Mouse (Mus musculus) kidney, embryonic 16.5 days (tissue): ENCODE data around the gene Rgl1. TPM values are rescaled to one million over a fixed set of nuclear protein-coding genes. Genes with fewer than 3 reads are reported as not detected.

ENCODE experiments used
- ATAC-seq: fragments of 200-750 bp; cut with Nextera tagmentation; 2 replicates; pipeline ENCODE4 v1.8.0; 2017; ENCODE audit warnings: moderate TSS enrichment; ENCODE audit not compliant: low FRiP score, low TSS enrichment
- H3K27ac ChIP-seq: fragments of 300-500 bp; sonication (generic); 2 replicates; pipeline ENCODE4 v1.5.1; 2014; ENCODE audit warnings: low read length
- H3K27me3 ChIP-seq: fragments of 300-500 bp; sonication (generic); 2 replicates; pipeline ENCODE4 v1.6.1; 2014; ENCODE audit warnings: low read length, control low read depth, mixed read lengths; ENCODE audit not compliant: insufficient read depth
- H3K36me3 ChIP-seq: fragments of 300-500 bp; sonication (generic); 2 replicates; pipeline ENCODE4 v1.6.1; 2014; ENCODE audit warnings: low read length, control low read depth, mixed read lengths; ENCODE audit not compliant: insufficient read depth
- H3K4me1 ChIP-seq: fragments of 300-500 bp; sonication (generic); 2 replicates; pipeline ENCODE4 v1.6.1; 2014; ENCODE audit warnings: low read length, control low read depth, mixed read lengths; ENCODE audit not compliant: insufficient read depth
- H3K4me2 ChIP-seq: fragments of 300-500 bp; sonication (generic); replicated peaks from 2 replicates; pipeline ENCODE4 v1.6.1; 2014; ENCODE audit warnings: low read depth, low read length
- H3K4me3 ChIP-seq: fragments of 300-500 bp; sonication (generic); 2 replicates; pipeline ENCODE4 v1.5.1; 2014; ENCODE audit warnings: mild to moderate bottlenecking, low read length
- H3K9ac ChIP-seq: fragments of 300-500 bp; sonication (generic); replicated peaks from 2 replicates; pipeline ENCODE4 v1.6.1; 2014; ENCODE audit warnings: low read length
- H3K9me3 ChIP-seq: fragments of 300-500 bp; sonication (generic); 2 replicates; pipeline ENCODE4 v1.6.1; 2016; ENCODE audit warnings: low read length, control low read depth
- WGBS: fragments of 180-500 bp; shearing (Covaris S2); extraction: QIAGEN DNeasy Blood & Tissue Kit; methylation state at CpG from one replicate; pipeline ENCODE4 v1.1.7; 2014; 5-methylcytosine and 5-hydroxymethylcytosine counted together
- polyA plus RNA-seq: library from polyadenylated mRNA; unstranded; fragments of >200 nt; fragmentation: Nextera tagmentation; extraction: Ambion mirVana; gene quantifications from 2 replicates; pipeline ENCODE4 v1.2.1, GENCODE M21; 2015

Rgl1 gene
- polyA plus RNA-seq, 1 experiment from 2014 or later: 58.6 TPM

DNA sequence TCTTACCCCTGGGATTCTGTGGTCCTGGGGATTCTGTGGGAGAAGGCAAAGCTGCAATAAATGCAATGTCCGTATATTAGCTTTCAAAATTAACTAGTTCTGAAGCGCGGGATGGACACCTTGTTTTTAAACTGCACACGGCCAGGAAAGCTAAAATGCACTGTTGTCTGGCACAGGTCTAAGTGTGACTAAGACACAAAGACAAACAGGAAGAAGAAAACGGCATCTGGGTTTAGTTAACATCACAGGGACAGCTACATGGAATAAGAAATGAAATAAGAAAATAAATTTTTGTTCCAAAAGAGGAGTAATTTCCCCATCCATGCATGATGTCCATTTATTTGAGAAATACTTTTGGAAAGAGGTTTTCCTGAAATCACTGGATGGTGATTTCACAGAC, 65.1 kb downstream of the Rgl1 start:
- WGBS: 81% methylated on average over 5 of the region's 5 CpGs
- H3K4me1 ChIP-seq: peaks cover 8% of the 10 kb centered on the region
- ATAC-seq: no peak
- H3K9ac ChIP-seq: no peak overlapping the region
- H3K4me3 ChIP-seq: no peak overlapping the region
- H3K9me3 ChIP-seq: no peaks in the 10 kb centered on the region
- H3K36me3 ChIP-seq: no peaks in the 10 kb centered on the region
- H3K4me2 ChIP-seq: no peak overlapping the region
- no peaks in the 10 kb centered on the region for H3K27me3 ChIP-seq
- H3K27ac ChIP-seq: no peak overlapping the region

DNA sequence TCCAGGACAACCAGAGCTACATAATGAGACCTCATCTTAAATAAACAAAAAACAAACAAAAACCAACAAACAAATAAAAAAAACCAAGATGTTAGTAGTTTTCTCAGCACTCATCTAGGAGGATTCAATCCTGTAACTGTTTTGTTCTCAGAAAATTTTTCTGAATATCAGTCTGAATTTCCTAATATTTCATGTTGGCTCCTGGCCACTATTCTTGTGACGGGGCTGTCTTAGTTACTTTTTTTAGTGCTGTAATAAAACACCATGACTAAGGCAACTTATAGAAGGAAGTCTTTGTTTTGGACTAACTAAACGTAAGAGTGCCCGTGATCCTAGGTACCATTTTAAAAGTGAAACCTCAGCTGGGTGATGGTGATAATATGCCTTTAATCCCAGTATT, 68.8 kb downstream of the Rgl1 start:
- Histone ChIP-seq H3K27ac (no peak overlapping the region), H3K9me3 (no peaks in the 10 kb centered on the region), H3K4me1 (no peaks in the 10 kb centered on the region), H3K27me3 (no peaks in the 10 kb centered on the region), H3K9ac (no peak overlapping the region), H3K4me3 (no peak overlapping the region), H3K4me2 (no peak overlapping the region), H3K36me3 (no peaks in the 10 kb centered on the region)
- 49% methylated on average over 3 of the region's 3 CpGs for WGBS
- ATAC-seq: no peak

- no peaks in the 10 kb centered on the region for H3K27me3 ChIP-seq
- no peaks in the 10 kb centered on the region for H3K4me1 ChIP-seq
- no peak overlapping the region for H3K4me2 ChIP-seq
- H3K27ac ChIP-seq: no peak overlapping the region
- H3K9ac ChIP-seq: no peak overlapping the region
- H3K4me3 ChIP-seq: no peak overlapping the region
- ATAC-seq: no peak
- H3K9me3 ChIP-seq: no peaks in the 10 kb centered on the region
- 35% methylated on average over 9 of the region's 9 CpGs for WGBS
- no peaks in the 10 kb centered on the region for H3K36me3 ChIP-seq
Observed at GRCm38 (mm10) chr1:152695491-152695890, 70.7 kb downstream of the Rgl1 start.

DNA sequence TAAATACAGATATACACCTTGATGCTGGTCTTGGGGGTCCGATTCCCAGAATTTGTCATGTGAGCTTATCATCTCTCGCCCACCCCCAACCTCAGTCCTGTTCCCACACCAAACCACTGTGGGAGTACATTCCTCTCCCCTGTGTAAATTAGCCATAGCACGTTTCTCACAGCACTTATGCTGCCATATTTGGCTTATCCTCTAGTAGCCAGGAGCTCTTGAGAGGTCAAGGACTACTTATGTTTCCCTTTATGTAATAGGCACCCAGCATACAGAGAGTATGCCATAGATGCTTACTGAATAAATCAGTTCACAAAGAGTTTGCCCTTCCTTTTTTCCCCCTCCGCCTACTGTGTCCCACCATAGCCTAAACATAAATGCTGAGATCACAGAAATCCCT, 76.2 kb downstream of the Rgl1 start:
- no peak overlapping the region for H3K27ac ChIP-seq
- no peaks in the 10 kb centered on the region for H3K36me3 ChIP-seq
- 82% methylated on average over 4 of the region's 4 CpGs for WGBS
- peaks cover 20% of the 10 kb centered on the region for H3K4me1 ChIP-seq
- ATAC-seq: no peak
- H3K4me2 ChIP-seq: no peak overlapping the region
- H3K9me3 ChIP-seq: no peaks in the 10 kb centered on the region
- no peaks in the 10 kb centered on the region for H3K27me3 ChIP-seq
- H3K9ac ChIP-seq: no peak overlapping the region
- no peak overlapping the region for H3K4me3 ChIP-seq

DNA sequence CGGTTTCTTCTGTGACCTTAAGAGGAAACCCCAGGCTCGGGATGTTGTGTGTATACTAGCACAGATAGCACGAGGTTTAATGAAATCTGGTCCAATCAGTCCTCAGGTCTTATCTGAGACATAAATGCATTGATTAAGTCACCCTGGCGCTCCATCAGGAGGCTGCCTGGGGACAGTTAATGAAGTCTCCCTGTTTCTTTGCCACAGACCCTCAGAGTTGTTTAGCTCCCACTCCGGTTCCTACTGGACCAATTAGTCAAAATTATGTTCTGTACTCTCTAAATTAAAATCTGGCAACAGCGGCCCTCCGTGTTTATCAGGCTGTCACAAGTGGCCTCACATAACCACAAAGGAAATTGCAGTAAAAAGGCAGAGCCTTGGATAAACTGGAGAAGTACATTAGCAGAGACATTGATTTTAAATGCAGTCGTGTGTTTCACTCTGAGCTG, 78.4 kb downstream of the Rgl1 start:
- H3K36me3 ChIP-seq: no peaks in the 10 kb centered on the region
- peak; percentile 65 for ATAC-seq
- no peaks in the 10 kb centered on the region for H3K27me3 ChIP-seq
- WGBS: 14% methylated on average over 8 of the region's 8 CpGs
- no peaks in the 10 kb centered on the region for H3K9me3 ChIP-seq
- peak overlapping the region; percentile 90 for H3K27ac ChIP-seq
- peaks cover 35% of the 10 kb centered on the region for H3K4me1 ChIP-seq
- H3K4me3 ChIP-seq: no peak overlapping the region
- H3K4me2 ChIP-seq: no peak overlapping the region
- H3K9ac ChIP-seq: no peak overlapping the region

- Histone ChIP-seq H3K27me3 (no peaks in the 10 kb centered on the region), H3K36me3 (no peaks in the 10 kb centered on the region), H3K4me1 (peaks cover 37% of the 10 kb centered on the region), H3K9ac (peak overlapping the region; percentile 32), H3K4me2 (peak overlapping the region; percentile 33), H3K27ac (peak overlapping the region; percentile 90), H3K9me3 (no peaks in the 10 kb centered on the region), H3K4me3 (no peak overlapping the region)
- ATAC-seq: peak; percentile 80
- WGBS: 14% methylated on average over 6 of the region's 6 CpGs
Observed at GRCm38 (mm10) chr1:152687099-152687730, 78.9 kb downstream of the Rgl1 start.

- Histone ChIP-seq H3K36me3 (no peaks in the 10 kb centered on the region), H3K9me3 (no peaks in the 10 kb centered on the region), H3K4me2 (no peak overlapping the region), H3K27ac (no peak overlapping the region), H3K9ac (no peak overlapping the region), H3K27me3 (no peaks in the 10 kb centered on the region), H3K4me3 (no peak overlapping the region), H3K4me1 (peaks cover 46% of the 10 kb centered on the region)
- ATAC-seq: no peak
- WGBS: 64% methylated on average over 3 of the region's 3 CpGs
Observed at GRCm38 (mm10) chr1:152685531-152685930, 80.6 kb downstream of the Rgl1 start.

GRCm38 (mm10) chr1:152682368-152683194, 83.6 kb downstream of the Rgl1 start:
- H3K27me3 ChIP-seq: no peaks in the 10 kb centered on the region
- WGBS: 39% methylated on average over 11 of the region's 11 CpGs
- H3K36me3 ChIP-seq: no peaks in the 10 kb centered on the region
- no peaks in the 10 kb centered on the region for H3K9me3 ChIP-seq
- ATAC-seq: peak; percentile 21
- H3K27ac ChIP-seq: peak overlapping the region; percentile 70
- peaks cover 45% of the 10 kb centered on the region for H3K4me1 ChIP-seq
- H3K4me3 ChIP-seq: no peak overlapping the region
- H3K9ac ChIP-seq: no peak overlapping the region
- no peak overlapping the region for H3K4me2 ChIP-seq

GRCm38 (mm10) chr1:152681676-152682367, 84.3 kb downstream of the Rgl1 start:
- ATAC-seq: no peak
- WGBS: 75% methylated on average over 6 of the region's 6 CpGs

More at GRCm38 (mm10) chr1:152681676-152682367, 84.3 kb downstream of the Rgl1 start:
- Histone ChIP-seq H3K9ac (no peak overlapping the region), H3K4me1 (peaks cover 43% of the 10 kb centered on the region), H3K27me3 (no peaks in the 10 kb centered on the region), H3K36me3 (no peaks in the 10 kb centered on the region), H3K4me2 (no peak overlapping the region), H3K27ac (no peak overlapping the region), H3K9me3 (no peaks in the 10 kb centered on the region), H3K4me3 (no peak overlapping the region)
